Mouse (Mus musculus) bone marrow, adult 2 months (tissue): Measurements from ENCODE around the gene Vim.

Experiments
- CTCF ChIP-seq: fragments of 200-500 bp; IDR thresholded peaks from 2 replicates; pipeline ENCODE4 v1.5.1; 2011; ENCODE audit warnings: low read length, control low read depth; ENCODE audit not compliant: control insufficient read depth, insufficient read depth
- POLR2A ChIP-seq: fragments of 200-500 bp; IDR thresholded peaks from 2 replicates; pipeline ENCODE4 v1.6.1; 2011; ENCODE audit warnings: low read depth, mild to moderate bottlenecking, control low read depth, low read length, borderline replicate concordance; ENCODE audit not compliant: control insufficient read depth

DNA sequence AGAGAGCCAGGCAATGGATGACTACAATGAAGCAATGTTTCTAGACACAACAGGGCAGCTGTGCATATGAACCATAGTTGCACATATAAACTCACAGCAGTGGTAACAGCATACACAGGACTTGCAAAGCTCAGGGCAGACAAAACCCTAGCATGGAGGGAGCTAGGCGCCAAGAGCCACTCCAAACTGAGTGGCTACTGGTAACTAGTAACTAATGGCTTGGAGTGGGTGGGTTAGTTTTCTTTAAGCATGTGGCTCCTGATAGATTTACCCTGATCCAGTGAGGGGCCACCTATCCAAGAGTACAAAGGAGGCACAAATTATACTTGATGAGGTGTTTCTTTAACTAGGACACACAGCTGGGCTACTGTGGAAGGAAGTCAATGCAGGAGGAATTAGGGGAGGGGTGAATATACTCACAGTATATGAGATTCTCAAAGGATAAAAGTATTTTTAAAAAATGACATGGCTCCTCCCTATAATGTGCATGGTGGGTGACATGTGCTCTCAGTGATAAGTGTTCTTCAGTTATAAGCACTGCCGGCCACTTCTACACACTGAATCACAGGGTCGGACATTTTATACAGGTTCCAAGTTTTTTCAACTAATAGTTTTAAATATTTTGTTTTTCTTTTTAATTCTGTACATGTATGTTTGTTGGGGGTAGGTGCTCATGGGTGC, 44.3 kb upstream of the Vim start:
- TF ChIP-seq CTCF = no peak
- no peak for TF ChIP-seq POLR2A
